Mouse (Mus musculus) spleen, adult 2 months (tissue): Measurements from ENCODE around the gene Zfp804b. TPM values are rescaled to one million over a fixed set of nuclear protein-coding genes. Genes with fewer than 3 reads are reported as not detected.

Experiments
- DNase-seq, 2 experiments: peaks; one replicate each; pipeline versions ENCODE4 v3.0.0 to v3.0.0-alpha.2; 2012 to 2021; ENCODE audit warnings: low spot score in 2 of 2, low read depth in 1 of 2
- H3K27ac ChIP-seq: fragments of 200-500 bp; 2 replicates; pipeline ENCODE4 v1.5.1; 2012; ENCODE audit warnings: low read length, inconsistent platforms; ENCODE audit not compliant: insufficient read depth
- H3K27me3 ChIP-seq: fragments of 200-500 bp; 2 replicates; pipeline ENCODE4 v1.6.1; 2012; ENCODE audit warnings: mild to moderate bottlenecking, moderate library complexity, low read length, inconsistent platforms; ENCODE audit not compliant: control insufficient read depth, insufficient read depth
- H3K36me3 ChIP-seq: fragments of 200-500 bp; 2 replicates; pipeline ENCODE4 v1.6.1; 2012; ENCODE audit warnings: mild to moderate bottlenecking, low read length, inconsistent platforms; ENCODE audit not compliant: control insufficient read depth, insufficient read depth
- H3K4me1 ChIP-seq: fragments of 200-500 bp; 2 replicates; pipeline ENCODE4 v1.6.1; 2011; ENCODE audit warnings: inconsistent platforms; ENCODE audit not compliant: control insufficient read depth, insufficient read depth, insufficient read length
- H3K4me3 ChIP-seq: fragments of 200-500 bp; 2 replicates; pipeline ENCODE4 v1.5.1; 2011; ENCODE audit warnings: mild to moderate bottlenecking, inconsistent platforms; ENCODE audit not compliant: insufficient read depth, insufficient read length; ENCODE audit errors: extremely low read depth
- CTCF ChIP-seq: fragments of 200-500 bp; IDR thresholded peaks from 2 replicates; pipeline ENCODE4 v1.5.1; 2011; ENCODE audit warnings: mild to moderate bottlenecking, inconsistent platforms; ENCODE audit not compliant: insufficient read depth, insufficient read length, insufficient replicate concordance; ENCODE audit errors: extremely low read depth
- POLR2A ChIP-seq: fragments of 200-500 bp; IDR thresholded peaks from 2 replicates; pipeline ENCODE4 v1.6.1; 2011; ENCODE audit warnings: low read depth, low read length, inconsistent platforms
- WGBS: fragments of 180-500 bp; shearing (Covaris S2); methylation state at CpG from one replicate; pipeline ENCODE4 v1.1.7; 2018; 5-methylcytosine and 5-hydroxymethylcytosine counted together
- polyA plus RNA-seq: library from polyadenylated mRNA; depleted of rRNA; stranded (reverse); fragments of >200 nt; gene quantifications from 2 replicates; pipeline ENCODE4 v1.2.3, GENCODE M21; 2012; rRNA removed

Zfp804b gene
- polyA plus RNA-seq, 1 experiment, result not detected

DNA sequence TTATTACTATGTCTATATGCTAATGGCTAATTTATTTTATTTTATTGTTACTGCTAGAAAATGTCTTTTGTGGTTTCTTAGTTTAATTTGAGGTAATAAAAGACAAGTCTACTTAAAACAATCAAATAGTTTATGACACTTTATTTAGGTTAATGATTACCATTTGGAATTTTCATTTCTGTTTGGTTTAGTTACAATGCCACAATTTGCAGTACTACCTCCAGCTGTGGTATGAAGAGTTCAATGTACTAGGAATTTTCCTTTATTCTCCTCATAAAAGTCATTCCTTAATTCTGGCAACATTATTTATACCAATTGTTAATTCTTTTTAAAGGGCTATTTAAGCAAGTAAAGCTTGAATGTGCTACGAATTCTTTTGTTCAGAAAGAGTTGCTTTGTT is 409.7 kb downstream of the Zfp804b start:
- H3K27ac ChIP-seq, result no peak overlapping the region
- no peaks in the 10 kb centered on the region for H3K27me3 ChIP-seq
- WGBS, result 60% methylated on average over 1 of the region's 1 CpGs
- no peak for DNase-seq
- H3K4me1 ChIP-seq, result no peaks in the 10 kb centered on the region
- H3K4me3 ChIP-seq, result no peak overlapping the region
- TF ChIP-seq POLR2A, result no peak
- no peaks in the 10 kb centered on the region for H3K36me3 ChIP-seq

DNA sequence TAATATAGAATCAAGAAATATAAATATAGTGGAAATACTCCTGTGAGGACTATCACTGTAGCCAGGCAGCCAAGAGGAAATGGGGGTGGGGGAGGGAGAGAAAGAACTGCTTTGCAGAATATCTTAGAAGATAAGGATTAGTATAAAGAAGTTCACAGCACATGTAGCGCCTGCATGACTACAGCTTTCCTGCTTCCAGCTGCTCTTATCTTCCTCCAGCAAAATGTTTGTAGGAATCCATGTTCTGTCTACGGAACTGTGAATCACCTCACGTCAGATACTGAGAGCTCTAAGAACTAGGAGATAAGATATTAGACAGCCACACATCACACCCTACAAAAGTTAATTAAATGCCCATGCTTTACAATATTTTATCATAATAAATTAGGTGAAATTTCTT is 433.3 kb downstream of the Zfp804b start:
- WGBS, result 78% methylated on average over 3 of the region's 3 CpGs
- DNase-seq, result no peak
- no peaks in the 10 kb centered on the region for H3K36me3 ChIP-seq
- H3K4me1 ChIP-seq, result no peaks in the 10 kb centered on the region
- H3K4me3 ChIP-seq, result no peak overlapping the region
- no peak for TF ChIP-seq CTCF
- H3K27ac ChIP-seq, result no peak overlapping the region
- H3K27me3 ChIP-seq, result no peaks in the 10 kb centered on the region

DNA sequence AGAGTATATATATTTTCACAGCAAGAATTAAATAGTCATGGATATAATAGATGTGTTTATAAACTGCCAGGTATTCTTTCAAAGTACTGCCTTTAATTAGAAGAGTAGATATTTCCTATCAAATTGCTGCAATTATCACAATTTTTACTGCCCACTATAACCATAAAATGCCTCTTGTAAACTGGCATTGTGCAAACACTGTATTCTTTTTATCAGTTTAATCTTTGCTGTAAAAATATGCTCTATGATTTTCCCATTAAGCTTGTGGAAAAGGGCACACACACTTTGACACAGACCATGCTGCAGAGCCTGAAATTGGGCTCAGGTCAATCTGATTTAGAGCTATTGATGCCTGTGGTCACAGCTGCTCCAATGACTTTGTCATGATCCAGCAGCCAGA is 463.2 kb downstream of the Zfp804b start:
- H3K4me1 ChIP-seq, result no peaks in the 10 kb centered on the region
- no peaks in the 10 kb centered on the region for H3K27me3 ChIP-seq
- no peaks in the 10 kb centered on the region for H3K36me3 ChIP-seq
- DNase-seq, result no peak
- no peak overlapping the region for H3K4me3 ChIP-seq
- TF ChIP-seq POLR2A (no peak), CTCF (no peak)
- H3K27ac ChIP-seq, result no peak overlapping the region

DNA sequence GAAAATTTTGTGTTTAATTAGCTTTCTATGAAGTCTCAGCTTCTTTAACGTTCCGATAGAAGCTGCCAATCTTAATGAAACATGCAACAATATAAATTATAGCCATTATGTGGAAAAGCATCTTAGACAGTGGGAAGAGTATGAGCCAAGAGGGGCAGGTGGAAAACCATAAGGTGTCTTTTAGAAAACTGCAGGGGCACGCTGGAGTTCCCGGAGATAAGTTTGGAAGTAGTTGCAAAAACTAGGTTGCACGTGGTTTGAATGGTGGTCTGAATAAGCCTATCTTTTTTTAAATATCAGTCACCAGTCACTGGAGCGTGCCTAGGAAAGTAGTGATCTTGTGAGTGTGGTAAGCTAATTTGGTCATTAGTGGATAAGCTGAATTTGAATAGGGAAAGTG is 473.0 kb downstream of the Zfp804b start:
- no peak overlapping the region for H3K4me3 ChIP-seq
- DNase-seq, result no peak
- 87% methylated on average over 6 of the region's 6 CpGs for WGBS
- H3K4me1 ChIP-seq, result no peaks in the 10 kb centered on the region
- TF ChIP-seq CTCF (no peak), POLR2A (no peak)
- H3K27ac ChIP-seq, result no peak overlapping the region
- no peaks in the 10 kb centered on the region for H3K27me3 ChIP-seq
- H3K36me3 ChIP-seq, result no peaks in the 10 kb centered on the region

DNA sequence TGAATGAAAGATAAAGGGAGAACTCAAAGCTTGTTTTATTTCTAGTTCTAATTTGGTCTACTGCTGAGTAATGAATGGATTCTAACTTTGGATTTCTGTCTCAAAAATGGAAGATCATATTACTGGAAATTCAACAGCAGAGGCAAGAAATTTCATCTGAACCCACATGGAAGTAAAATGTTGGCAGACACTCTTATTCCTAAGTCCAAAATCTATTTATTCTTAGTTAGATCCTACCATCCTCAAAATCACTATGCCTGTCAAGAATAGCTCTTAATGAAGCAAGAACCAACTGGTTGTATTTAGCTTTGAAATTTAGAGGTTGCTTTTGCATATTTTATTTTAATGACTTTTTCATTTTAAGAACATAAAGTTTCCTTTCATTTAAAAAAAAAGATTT is 473.6 kb downstream of the Zfp804b start:
- no peak for TF ChIP-seq POLR2A
- no peak for TF ChIP-seq CTCF
- no peaks in the 10 kb centered on the region for H3K27me3 ChIP-seq
- DNase-seq, result no peak
- no peak overlapping the region for H3K4me3 ChIP-seq
- H3K36me3 ChIP-seq, result no peaks in the 10 kb centered on the region
- H3K4me1 ChIP-seq, result no peaks in the 10 kb centered on the region
- no peak overlapping the region for H3K27ac ChIP-seq

DNA sequence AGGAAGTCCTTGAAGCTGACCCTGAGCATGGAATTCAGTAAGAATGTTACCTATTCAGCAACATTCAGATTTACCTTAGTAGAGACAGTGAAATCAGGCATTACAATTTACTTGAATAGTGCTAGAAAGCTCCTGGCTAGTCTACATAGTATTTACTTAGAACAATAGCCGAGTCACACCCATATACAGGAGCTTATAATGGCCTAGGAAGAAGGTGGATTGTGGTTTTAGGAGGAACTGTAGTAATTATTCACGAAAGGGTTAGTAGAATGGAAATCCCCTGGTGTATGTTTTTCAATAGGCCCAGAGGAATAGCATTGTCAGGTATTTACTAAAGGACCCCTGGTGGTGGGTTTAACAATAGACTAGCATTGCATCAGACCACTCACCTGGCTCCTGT is 549.2 kb downstream of the Zfp804b start:
- H3K4me1 ChIP-seq, result no peaks in the 10 kb centered on the region
- TF ChIP-seq POLR2A, result no peak
- TF ChIP-seq CTCF, result no peak
- H3K36me3 ChIP-seq, result no peaks in the 10 kb centered on the region
- no peak overlapping the region for H3K4me3 ChIP-seq
- no peak for DNase-seq
- no peaks in the 10 kb centered on the region for H3K27me3 ChIP-seq
- 54% methylated on average over 2 of the region's 2 CpGs for WGBS
- no peak overlapping the region for H3K27ac ChIP-seq

DNA sequence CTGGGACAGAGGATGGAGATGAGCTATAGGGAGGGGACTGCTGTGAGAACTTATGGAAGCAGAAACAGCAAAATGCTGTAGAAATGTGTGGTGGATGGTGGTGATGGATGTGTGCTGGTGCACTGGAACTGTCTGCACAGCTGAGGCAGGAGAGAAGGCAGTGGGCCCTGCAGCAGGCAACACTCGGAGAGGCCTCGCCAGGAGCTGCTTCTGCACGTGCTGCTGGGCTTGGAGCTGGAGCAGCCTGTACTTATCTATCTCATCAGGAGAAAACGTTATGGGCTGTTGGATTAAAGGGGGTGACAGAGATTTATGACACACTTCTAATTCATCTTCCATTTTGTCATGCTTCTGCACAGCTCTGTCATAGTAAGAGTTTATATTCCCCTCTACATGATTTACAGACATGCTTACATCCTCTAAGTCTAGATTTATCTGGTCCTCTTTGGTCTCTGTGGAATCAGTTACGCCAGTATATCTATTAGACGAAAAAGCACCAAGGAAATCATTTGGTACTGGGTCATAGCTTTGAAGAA is 575.1 kb downstream of the Zfp804b start:
- no peak for DNase-seq
- Histone ChIP-seq H3K27me3 (no peaks in the 10 kb centered on the region), H3K4me1 (no peaks in the 10 kb centered on the region), H3K36me3 (no peaks in the 10 kb centered on the region), H3K4me3 (no peak overlapping the region), H3K27ac (no peak overlapping the region)
- TF ChIP-seq POLR2A (no peak), CTCF (no peak)
- WGBS, result 74% methylated on average over 6 of the region's 6 CpGs

Other genes starting within 250 kb of the Zfp804b start
- gene Tex47, start 40.6 kb downstream of the Zfp804b start, polyA plus RNA-seq, result not detected in 2 replicates